Comparison of ENCODE assay signal across 15 mouse cellular contexts in the genomic region with DNA sequence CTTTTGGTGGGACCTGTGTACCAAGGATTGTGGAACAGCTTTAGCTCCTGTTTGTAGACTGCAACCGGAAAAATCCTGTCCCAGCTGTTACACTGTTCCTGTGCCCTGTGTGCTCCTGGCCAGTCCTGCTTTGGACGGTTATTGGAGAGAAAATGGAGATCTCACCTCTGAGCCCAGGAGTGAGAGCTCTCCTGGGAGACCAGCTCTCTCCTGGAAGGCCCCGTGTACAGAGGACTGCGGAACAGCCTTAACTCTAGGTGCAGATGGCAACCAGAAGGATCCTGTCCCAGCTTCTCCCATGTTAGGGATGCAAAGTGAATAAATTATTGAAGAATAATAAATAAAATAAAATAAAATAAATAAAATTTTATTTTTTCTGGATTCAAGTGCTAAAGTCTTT.
A peak's percentile ranks its signal among the peaks of the same experiment; 100 is the strongest.
DNase-seq lines count a peak whose midpoint lies in the region; ATAC-seq lines count a peak whose summit lies in the region.
"Had no signal": no experiment of that assay in that cellular context is flagged by ENCODE, and none has a peak within 500 bp of the region (broad histone marks: within the 10 kb centered on the region; RNA-seq: fewer than 3 reads in every experiment).

No protein-coding gene starts in this region.

- peak; percentile 2 to 8 for DNase-seq in cerebellum, postnatal 14 days
- DNase-seq in cerebellum, adult 8-10 months: no peak
- DNase-seq in hindbrain, embryonic 10.5 days (ENCODE audit: low spot score): no peak
- no peak for DNase-seq in hindbrain, embryonic 14.5 days (ENCODE audit: low spot score)
- DNase-seq in kidney, postnatal 4 days: peak; percentile 1
- DNase-seq in midbrain, embryonic 14.5 days: no peak
- DNase-seq in urinary bladder, postnatal 36 days (ENCODE audit: low spot score in 2 of 2): no peak
- DNase-seq: gastrocnemius, postnatal 36 days; thymus, adult 18-20 months had no signal

- no peak for ATAC-seq in hindbrain, embryonic 14.5 days (ENCODE audit: low FRiP score)
- ATAC-seq in kidney, embryonic 14.5 days (ENCODE audit: low FRiP score, low TSS enrichment): no peak
- ATAC-seq in midbrain, embryonic 14.5 days (ENCODE audit: low FRiP score, low TSS enrichment): no peak
- ATAC-seq: intestine, embryonic 16.5 days had no signal

- H3K9me3 ChIP-seq in hindbrain, embryonic 10.5 days: no peaks in the 10 kb centered on the region
- no peaks in the 10 kb centered on the region for H3K9me3 ChIP-seq in hindbrain, embryonic 14.5 days (ENCODE audit: control insufficient read depth, low read length)
- H3K9me3 ChIP-seq in kidney, embryonic 14.5 days (ENCODE audit: control insufficient read depth, low read length): no peaks in the 10 kb centered on the region
- no peaks in the 10 kb centered on the region for H3K9me3 ChIP-seq in midbrain, embryonic 14.5 days (ENCODE audit: control insufficient read depth, low read length)
- H3K9me3 ChIP-seq: heart, embryonic 13.5 days; hindbrain, embryonic 15.5 days had no signal

- no peak overlapping the region for H3K9ac ChIP-seq in hindbrain, embryonic 14.5 days
- no peak overlapping the region for H3K9ac ChIP-seq in kidney, embryonic 14.5 days (ENCODE audit: low read depth, low read length)
- H3K9ac ChIP-seq in midbrain, embryonic 14.5 days (replicated peaks; ENCODE audit: low read length): no peak overlapping the region
- H3K9ac ChIP-seq: heart, embryonic 13.5 days; hindbrain, embryonic 15.5 days had no signal

- peak overlapping the region; percentile 12; the same call in 1 of the 2 replicates for H3K27ac ChIP-seq in hindbrain, embryonic 10.5 days
- H3K27ac ChIP-seq in hindbrain, embryonic 14.5 days: no peak overlapping the region
- H3K27ac ChIP-seq in kidney, embryonic 14.5 days (ENCODE audit: low read depth, low read length): no peak overlapping the region
- 0 out of 2 replicates have a peak overlapping the region, but pooled peaks have one; percentile 41 for H3K27ac ChIP-seq in midbrain, embryonic 14.5 days (replicated peaks; ENCODE audit: low read depth, low read length)
- H3K27ac ChIP-seq: heart, adult 2 months; heart, embryonic 13.5 days; hindbrain, embryonic 15.5 days had no signal

- H3K4me3 ChIP-seq in hindbrain, embryonic 10.5 days: no peak overlapping the region
- no peak overlapping the region for H3K4me3 ChIP-seq in hindbrain, embryonic 14.5 days (replicated peaks; ENCODE audit: low read length)
- H3K4me3 ChIP-seq in kidney, embryonic 14.5 days (ENCODE audit: low read length): no peak overlapping the region
- no peak overlapping the region for H3K4me3 ChIP-seq in midbrain, embryonic 14.5 days (replicated peaks; ENCODE audit: low read depth, low read length)
- H3K4me3 ChIP-seq: heart, adult 2 months; heart, embryonic 13.5 days; hindbrain, embryonic 15.5 days; myocyte had no signal

- no peaks in the 10 kb centered on the region for H3K27me3 ChIP-seq in hindbrain, embryonic 10.5 days (ENCODE audit: insufficient read depth, poor library complexity, severe bottlenecking)
- H3K27me3 ChIP-seq in hindbrain, embryonic 14.5 days (ENCODE audit: control insufficient read depth, insufficient read depth, low read length): no peaks in the 10 kb centered on the region
- no peaks in the 10 kb centered on the region for H3K27me3 ChIP-seq in kidney, embryonic 14.5 days (ENCODE audit: control insufficient read depth, insufficient read depth, low read length)
- no peaks in the 10 kb centered on the region for H3K27me3 ChIP-seq in midbrain, embryonic 14.5 days (ENCODE audit: control insufficient read depth, insufficient read depth, low read length)
- H3K27me3 ChIP-seq: heart, embryonic 13.5 days; hindbrain, embryonic 15.5 days had no signal

- WGBS in hindbrain, embryonic 10.5 days: 80% methylated on average over 4 of the region's 4 CpGs
- 71% methylated on average over 4 of the region's 4 CpGs for WGBS in hindbrain, embryonic 14.5 days
- 81% methylated on average over 4 of the region's 4 CpGs for WGBS in kidney, embryonic 14.5 days
- WGBS in midbrain, embryonic 14.5 days: 69% methylated on average over 4 of the region's 4 CpGs

- H3K4me1 ChIP-seq in hindbrain, embryonic 10.5 days (replicated peaks): no peaks in the 10 kb centered on the region
- no peaks in the 10 kb centered on the region for H3K4me1 ChIP-seq in hindbrain, embryonic 14.5 days (replicated peaks; ENCODE audit: control insufficient read depth, insufficient read depth, low read length)
- no peaks in the 10 kb centered on the region for H3K4me1 ChIP-seq in kidney, embryonic 14.5 days (ENCODE audit: control insufficient read depth, insufficient read depth, low read length)
- no peaks in the 10 kb centered on the region for H3K4me1 ChIP-seq in midbrain, embryonic 14.5 days (ENCODE audit: control insufficient read depth, insufficient read depth, low read length)
- H3K4me1 ChIP-seq: heart, embryonic 13.5 days; hindbrain, embryonic 15.5 days had no signal

- no peaks in the 10 kb centered on the region for H3K36me3 ChIP-seq in hindbrain, embryonic 10.5 days
- H3K36me3 ChIP-seq in hindbrain, embryonic 14.5 days (replicated peaks; ENCODE audit: control insufficient read depth, insufficient read depth): no peaks in the 10 kb centered on the region
- no peaks in the 10 kb centered on the region for H3K36me3 ChIP-seq in kidney, embryonic 14.5 days (ENCODE audit: control insufficient read depth, insufficient read depth, low read length)
- no peaks in the 10 kb centered on the region for H3K36me3 ChIP-seq in midbrain, embryonic 14.5 days (ENCODE audit: control insufficient read depth, insufficient read depth, low read length)
- H3K36me3 ChIP-seq: heart, embryonic 13.5 days; hindbrain, embryonic 15.5 days had no signal

- H3K4me2 ChIP-seq in hindbrain, embryonic 14.5 days (replicated peaks): no peak overlapping the region
- H3K4me2 ChIP-seq in kidney, embryonic 14.5 days (replicated peaks; ENCODE audit: low read depth, low read length): no peak overlapping the region
- no peak overlapping the region for H3K4me2 ChIP-seq in midbrain, embryonic 14.5 days (ENCODE audit: low read length)
- H3K4me2 ChIP-seq: heart, embryonic 13.5 days; hindbrain, embryonic 15.5 days had no signal

Comparison
In these comparisons a context has a peak if more than half of its experiments do, and no peak if none do; other contexts are left out.
1. DNase-seq: peak in cerebellum, postnatal 14 days (2 of 2) and kidney, postnatal 4 days (2 of 2); none in cerebellum, adult 8-10 months (single experiment), hindbrain, embryonic 10.5 days (single experiment), hindbrain, embryonic 14.5 days (single experiment), midbrain, embryonic 14.5 days (single experiment) and urinary bladder, postnatal 36 days (0 of 2).
2. H3K27ac ChIP-seq: peak in hindbrain, embryonic 10.5 days (single experiment) and midbrain, embryonic 14.5 days (single experiment); none in hindbrain, embryonic 14.5 days (single experiment) and kidney, embryonic 14.5 days (single experiment).